Mouse (Mus musculus): Measurements from ENCODE around the gene Ripor3.

DNA sequence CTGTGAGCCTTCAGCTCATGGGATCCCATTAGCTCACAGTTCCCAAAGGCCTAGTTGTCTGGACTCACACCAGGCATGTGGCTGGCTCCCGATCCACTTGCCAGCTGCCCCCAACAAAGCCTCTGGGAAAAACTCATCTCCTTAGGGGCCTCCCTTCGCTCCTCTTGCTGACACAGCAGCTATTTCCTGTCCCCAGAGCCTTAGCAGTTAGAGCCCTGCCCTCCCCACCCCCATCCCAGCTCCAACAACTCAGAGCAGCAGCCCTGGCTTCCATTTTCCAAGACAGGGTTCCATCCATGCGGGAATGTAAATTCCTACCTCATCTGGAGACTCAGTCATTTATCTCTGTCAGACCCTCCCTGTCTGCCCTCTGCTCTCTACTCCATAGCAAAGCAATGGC lies 26.6 kb upstream of the Ripor3 start:
- no peak for TF ChIP-seq MAFK (IDR thresholded peaks at IDR 0.05; ENCODE audit: insufficient read depth, low read depth, low read length)
- no peak for TF ChIP-seq ZNF384 (IDR thresholded peaks at IDR 0.05; ENCODE audit: low read depth, low read length)
- TF ChIP-seq ZC3H11A (IDR thresholded peaks at IDR 0.05; ENCODE audit: borderline replicate concordance, low read depth, low read length), result no peak

Measured in ES-E14 (cell line).